Mouse (Mus musculus) large intestine, adult 2 months (tissue): ENCODE measurements around the gene Cdc34. TPM values are rescaled to one million over a fixed set of nuclear protein-coding genes. Genes with fewer than 3 reads are reported as not detected.

Experiments
- polyA plus RNA-seq: library from polyadenylated mRNA; depleted of rRNA; stranded (reverse); fragments of >200 nt; gene quantifications from 2 replicates; pipeline ENCODE4 v1.2.3, GENCODE M21; 2012; rRNA removed

The Cdc34 gene
- polyA plus RNA-seq, 1 experiment = 188 TPM

Other genes starting within 250 kb of the Cdc34 start
- not detected in 2 replicates for gene Vmn2r83, start 213.5 kb upstream of the Cdc34 start, polyA plus RNA-seq
- 288 and 296 TPM in 2 replicates for gene Plpp2, start 148.4 kb upstream of the Cdc34 start, polyA plus RNA-seq
- 66.3 and 88.2 TPM in 2 replicates for gene Mier2, start 127.0 kb upstream of the Cdc34 start, polyA plus RNA-seq
- gene Theg, start 94.9 kb upstream of the Cdc34 start, polyA plus RNA-seq = not detected in 2 replicates
- 0.66 and 0.68 TPM in 2 replicates for gene C2cd4c, start 68.2 kb upstream of the Cdc34 start, polyA plus RNA-seq
- 1.4 and 1.9 TPM in 2 replicates for gene Shc2, start 44.3 kb upstream of the Cdc34 start, polyA plus RNA-seq
- 0.06 TPM in 1 of 2 replicates, not detected in the other for gene Odf3l2, start 36.5 kb upstream of the Cdc34 start, polyA plus RNA-seq
- gene Madcam1, start 17.6 kb upstream of the Cdc34 start, polyA plus RNA-seq = 13.9 and 17.1 TPM in 2 replicates
- gene Tpgs1, start 12.8 kb upstream of the Cdc34 start, polyA plus RNA-seq = 43.3 and 49.2 TPM in 2 replicates
- gene Gzmm, start 6.8 kb downstream of the Cdc34 start, polyA plus RNA-seq = 0.73 and 0.88 TPM in 2 replicates
- 808 and 1,022 TPM in 2 replicates for gene Bsg, start 22.3 kb downstream of the Cdc34 start, polyA plus RNA-seq
- gene Hcn2, start 34.4 kb downstream of the Cdc34 start, polyA plus RNA-seq = 4.0 and 5.2 TPM in 2 replicates
- 57.5 and 63.7 TPM in 2 replicates for gene Polrmt, start 64.4 kb downstream of the Cdc34 start, polyA plus RNA-seq
- gene Fgf22, start 72.9 kb downstream of the Cdc34 start, polyA plus RNA-seq = not detected in 2 replicates
- gene Rnf126, start 84.8 kb downstream of the Cdc34 start, polyA plus RNA-seq = 119 and 129 TPM in 2 replicates
- 12.9 and 13.6 TPM in 2 replicates for gene Fstl3, start 95.1 kb downstream of the Cdc34 start, polyA plus RNA-seq
- gene Prss57, start 108.8 kb downstream of the Cdc34 start, polyA plus RNA-seq = 0.29 and 0.48 TPM in 2 replicates
- 15.4 and 17.6 TPM in 2 replicates for gene Palm, start 111.4 kb downstream of the Cdc34 start, polyA plus RNA-seq
- gene Misp, start 138.8 kb downstream of the Cdc34 start, polyA plus RNA-seq = 299 and 402 TPM in 2 replicates
- 255 and 340 TPM in 2 replicates for gene Ptbp1, start 172.2 kb downstream of the Cdc34 start, polyA plus RNA-seq
- gene Prtn3, start 192.3 kb downstream of the Cdc34 start, polyA plus RNA-seq = 1.6 and 1.8 TPM in 2 replicates
- gene Plppr3, start 192.4 kb downstream of the Cdc34 start, polyA plus RNA-seq = 3.4 and 4.6 TPM in 2 replicates
- not detected in 2 replicates for gene Elane, start 204.1 kb downstream of the Cdc34 start, polyA plus RNA-seq
- gene Cfd, start 208.7 kb downstream of the Cdc34 start, polyA plus RNA-seq = 166 and 209 TPM in 2 replicates
- gene Med16, start 226.7 kb downstream of the Cdc34 start, polyA plus RNA-seq = 28.6 and 36.5 TPM in 2 replicates
- not detected in 2 replicates for gene Gm26602, start 228.7 kb downstream of the Cdc34 start, polyA plus RNA-seq
- gene Kiss1r, start 234.8 kb downstream of the Cdc34 start, polyA plus RNA-seq = 1.9 and 3.0 TPM in 2 replicates
- 92.4 and 94.6 TPM in 2 replicates for gene R3hdm4, start 239.0 kb downstream of the Cdc34 start, polyA plus RNA-seq
- 3.6 and 9.1 TPM in 2 replicates for gene Arid3a, start 244.8 kb downstream of the Cdc34 start, polyA plus RNA-seq